Mouse (Mus musculus): ENCODE results near the gene Ypel4. TPM values are rescaled to one million over a fixed set of nuclear protein-coding genes. Genes with fewer than 3 reads are reported as not detected.
"Not testable (repeated sequence)": the region's sequence is repeated elsewhere in the genome, so short reads cannot be mapped to it uniquely, and the experiment has no call there.

The Ypel4 gene
- polyA plus RNA-seq, 1 experiment from 2014 or later: 6.2 TPM

DNA sequence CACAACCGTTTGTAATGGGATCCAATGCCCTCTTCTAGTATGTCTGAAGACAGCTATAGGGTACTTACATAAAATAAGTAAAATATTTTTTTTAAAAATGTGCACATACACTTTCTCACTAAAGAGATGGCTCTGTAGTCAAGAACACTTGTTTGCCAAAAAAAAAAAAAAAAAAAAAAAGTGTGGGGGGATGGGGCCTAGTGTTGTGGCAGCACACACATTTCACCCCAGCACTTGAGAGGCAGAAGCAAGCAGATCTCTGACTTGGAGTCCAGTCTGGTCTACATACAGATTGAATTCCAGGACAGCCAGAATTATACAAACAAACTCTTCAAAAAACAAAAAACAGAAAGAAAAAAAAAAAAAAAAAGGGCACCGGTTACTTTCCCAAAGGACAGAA is 13.1 kb upstream of the Ypel4 start:
- Histone ChIP-seq H3K4me1 (ENCODE audit: control insufficient read depth, insufficient read depth, low read length) (no peaks in the 10 kb centered on the region), H3K9ac (replicated peaks; ENCODE audit: low read length) (no peak overlapping the region), H3K27me3 (ENCODE audit: control insufficient read depth, insufficient read depth, low read length) (no peaks in the 10 kb centered on the region), H3K4me3 (ENCODE audit: low read depth, low read length) (no peak overlapping the region), H3K4me2 (ENCODE audit: low read depth, low read length) (no peak overlapping the region), H3K36me3 (replicated peaks; ENCODE audit: control insufficient read depth, insufficient read depth, low read depth, low read length) (peaks cover 4% of the 10 kb centered on the region), H3K27ac (replicated peaks; ENCODE audit: low read depth, low read length) (no peak overlapping the region), H3K9me3 (replicated peaks; ENCODE audit: control insufficient read depth, low read length) (no peaks in the 10 kb centered on the region)
- DNase-seq (ENCODE audit: low spot score) (no peak), ATAC-seq (replicated peaks; ENCODE audit: insufficient number of reproducible peaks, low FRiP score, low TSS enrichment, low read depth) (no peak)
- WGBS: 100% methylated on average over 2 of the region's 2 CpGs

DNA sequence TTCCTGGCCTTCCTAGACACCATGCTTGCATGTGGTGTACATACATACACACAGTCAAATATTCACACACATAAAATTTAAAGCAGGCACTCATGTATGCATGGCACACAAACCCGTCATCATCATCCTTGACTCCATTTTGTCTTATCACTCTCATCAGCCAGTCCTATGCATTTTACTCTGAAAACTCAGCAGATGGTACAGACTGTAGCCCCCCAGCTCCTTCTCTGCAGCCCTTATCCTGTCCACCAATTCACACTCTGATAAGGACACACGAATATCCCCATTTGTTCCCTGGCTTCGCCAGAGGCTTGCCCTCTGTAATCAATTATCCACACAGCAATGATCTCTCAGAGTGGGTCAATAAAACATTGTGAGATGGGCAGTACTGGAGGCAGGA is 12.7 kb upstream of the Ypel4 start:
- DNase-seq (ENCODE audit: low spot score) (no peak), ATAC-seq (replicated peaks; ENCODE audit: insufficient number of reproducible peaks, low FRiP score, low TSS enrichment, low read depth) (no peak)
- 77% methylated on average over 3 of the region's 3 CpGs for WGBS

DNA sequence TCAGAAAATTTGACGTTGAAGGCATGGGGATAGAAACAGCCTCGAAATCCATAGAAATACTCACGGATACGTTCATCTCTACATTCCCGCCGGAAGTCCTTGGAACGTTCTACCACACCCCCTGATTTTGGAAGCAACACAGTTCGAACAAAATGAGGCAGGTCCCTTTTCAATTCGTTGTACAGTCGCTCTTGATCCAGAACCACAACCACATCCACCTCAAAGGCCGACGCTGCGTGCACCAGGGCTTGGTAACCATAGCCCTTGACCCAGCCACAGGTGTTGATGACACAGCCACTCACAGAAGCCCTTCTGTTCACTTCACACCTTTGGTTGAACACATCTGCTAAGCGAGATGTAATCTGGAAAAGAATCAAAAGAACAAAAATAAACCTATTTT is 10.0 kb upstream of the Ypel4 start:
- no peak overlapping the region for H3K9ac ChIP-seq (replicated peaks; ENCODE audit: low read length)
- WGBS: 95% methylated on average over 14 of the region's 14 CpGs
- H3K27ac ChIP-seq (replicated peaks; ENCODE audit: low read depth, low read length): no peak overlapping the region
- no peak for DNase-seq (ENCODE audit: low spot score)
- no peak overlapping the region for H3K4me3 ChIP-seq (ENCODE audit: low read depth, low read length)
- no peaks in the 10 kb centered on the region for H3K27me3 ChIP-seq (ENCODE audit: control insufficient read depth, insufficient read depth, low read length)
- peaks cover 4% of the 10 kb centered on the region for H3K36me3 ChIP-seq (replicated peaks; ENCODE audit: control insufficient read depth, insufficient read depth, low read depth, low read length)
- ATAC-seq (replicated peaks; ENCODE audit: insufficient number of reproducible peaks, low FRiP score, low TSS enrichment, low read depth): no peak
- H3K4me1 ChIP-seq (ENCODE audit: control insufficient read depth, insufficient read depth, low read length): no peaks in the 10 kb centered on the region
- no peak overlapping the region for H3K4me2 ChIP-seq (ENCODE audit: low read depth, low read length)
- H3K9me3 ChIP-seq (replicated peaks; ENCODE audit: control insufficient read depth, low read length): no peaks in the 10 kb centered on the region

More for the DNA sequence above, 12.7 kb upstream of the Ypel4 start:
- peaks cover 4% of the 10 kb centered on the region for H3K36me3 ChIP-seq (replicated peaks; ENCODE audit: control insufficient read depth, insufficient read depth, low read depth, low read length)
- no peak overlapping the region for H3K9ac ChIP-seq (replicated peaks; ENCODE audit: low read length)
- H3K4me1 ChIP-seq (ENCODE audit: control insufficient read depth, insufficient read depth, low read length): no peaks in the 10 kb centered on the region
- H3K4me3 ChIP-seq (ENCODE audit: low read depth, low read length): no peak overlapping the region
- no peaks in the 10 kb centered on the region for H3K27me3 ChIP-seq (ENCODE audit: control insufficient read depth, insufficient read depth, low read length)
- no peaks in the 10 kb centered on the region for H3K9me3 ChIP-seq (replicated peaks; ENCODE audit: control insufficient read depth, low read length)
- no peak overlapping the region for H3K4me2 ChIP-seq (ENCODE audit: low read depth, low read length)
- H3K27ac ChIP-seq (replicated peaks; ENCODE audit: low read depth, low read length): no peak overlapping the region

DNA sequence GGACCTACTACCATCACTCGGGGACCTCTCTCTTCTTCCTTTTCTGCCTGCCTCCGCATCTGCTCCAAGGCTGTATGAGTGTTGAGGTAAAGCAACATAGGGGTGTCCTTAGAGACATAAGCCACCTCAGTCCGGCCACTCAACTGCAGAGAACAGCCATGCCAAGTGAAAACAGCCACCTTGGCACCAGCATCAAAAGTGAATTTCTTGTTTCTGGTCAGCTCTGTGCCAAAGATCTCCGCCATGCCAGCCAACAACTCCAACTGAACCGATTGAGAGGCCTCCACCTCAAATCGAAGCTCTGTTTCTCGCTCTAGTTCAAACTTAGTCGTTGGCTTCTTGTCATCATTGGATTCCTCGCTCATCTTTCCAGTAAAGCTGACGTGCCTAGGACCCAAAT is 8.1 kb upstream of the Ypel4 start:
- no peaks in the 10 kb centered on the region for H3K9me3 ChIP-seq (replicated peaks; ENCODE audit: control insufficient read depth, low read length)
- no peak overlapping the region; the same call in 1 of the 2 replicates for H3K4me3 ChIP-seq (ENCODE audit: low read depth, low read length)
- no peak overlapping the region for H3K9ac ChIP-seq (replicated peaks; ENCODE audit: low read length)
- peaks cover 4% of the 10 kb centered on the region for H3K36me3 ChIP-seq (replicated peaks; ENCODE audit: control insufficient read depth, insufficient read depth, low read depth, low read length)
- H3K27me3 ChIP-seq (ENCODE audit: control insufficient read depth, insufficient read depth, low read length): no peaks in the 10 kb centered on the region
- DNase-seq (ENCODE audit: low spot score): no peak
- no peak overlapping the region for H3K4me2 ChIP-seq (ENCODE audit: low read depth, low read length)
- ATAC-seq (replicated peaks; ENCODE audit: insufficient number of reproducible peaks, low FRiP score, low TSS enrichment, low read depth): no peak
- WGBS: 95% methylated on average over 10 of the region's 10 CpGs
- no peak overlapping the region for H3K27ac ChIP-seq (replicated peaks; ENCODE audit: low read depth, low read length)
- H3K4me1 ChIP-seq (ENCODE audit: control insufficient read depth, insufficient read depth, low read length): no peaks in the 10 kb centered on the region

DNA sequence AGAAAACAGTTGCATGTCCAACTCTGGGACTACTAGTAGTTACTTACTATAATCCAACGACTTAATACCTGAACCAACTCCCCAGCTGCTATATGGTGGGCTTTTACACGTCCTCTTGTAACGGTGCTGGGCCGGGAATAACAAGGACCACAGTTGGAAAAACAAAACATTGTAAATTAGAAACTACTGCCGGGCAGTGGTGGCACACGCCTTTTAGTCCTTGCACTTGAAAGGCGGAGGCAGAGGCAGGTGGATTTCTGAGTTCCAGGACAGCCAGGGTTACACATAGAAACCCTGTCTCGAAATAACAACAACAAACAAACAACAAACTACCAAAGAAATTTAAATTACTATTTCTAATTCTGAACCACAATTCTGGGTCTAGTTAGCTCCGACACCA is 7.1 kb upstream of the Ypel4 start:
- DNase-seq (ENCODE audit: low spot score) (no peak), ATAC-seq (replicated peaks; ENCODE audit: insufficient number of reproducible peaks, low FRiP score, low TSS enrichment, low read depth) (0 out of 2 replicates have a peak, but pooled peaks have one; percentile 7)
- peaks cover 4% of the 10 kb centered on the region for H3K36me3 ChIP-seq (replicated peaks; ENCODE audit: control insufficient read depth, insufficient read depth, low read depth, low read length)
- H3K4me1 ChIP-seq (ENCODE audit: control insufficient read depth, insufficient read depth, low read length): no peaks in the 10 kb centered on the region
- WGBS: 4% methylated on average over 9 of the region's 9 CpGs
- H3K4me2 ChIP-seq (ENCODE audit: low read depth, low read length): peak overlapping the region; percentile 76
- H3K9ac ChIP-seq (replicated peaks; ENCODE audit: low read length): peak overlapping the region; percentile 62
- peak overlapping the region; percentile 58 for H3K4me3 ChIP-seq (ENCODE audit: low read depth, low read length)
- no peaks in the 10 kb centered on the region for H3K9me3 ChIP-seq (replicated peaks; ENCODE audit: control insufficient read depth, low read length)
- no peak overlapping the region for H3K27ac ChIP-seq (replicated peaks; ENCODE audit: low read depth, low read length)
- H3K27me3 ChIP-seq (ENCODE audit: control insufficient read depth, insufficient read depth, low read length): no peaks in the 10 kb centered on the region

DNA sequence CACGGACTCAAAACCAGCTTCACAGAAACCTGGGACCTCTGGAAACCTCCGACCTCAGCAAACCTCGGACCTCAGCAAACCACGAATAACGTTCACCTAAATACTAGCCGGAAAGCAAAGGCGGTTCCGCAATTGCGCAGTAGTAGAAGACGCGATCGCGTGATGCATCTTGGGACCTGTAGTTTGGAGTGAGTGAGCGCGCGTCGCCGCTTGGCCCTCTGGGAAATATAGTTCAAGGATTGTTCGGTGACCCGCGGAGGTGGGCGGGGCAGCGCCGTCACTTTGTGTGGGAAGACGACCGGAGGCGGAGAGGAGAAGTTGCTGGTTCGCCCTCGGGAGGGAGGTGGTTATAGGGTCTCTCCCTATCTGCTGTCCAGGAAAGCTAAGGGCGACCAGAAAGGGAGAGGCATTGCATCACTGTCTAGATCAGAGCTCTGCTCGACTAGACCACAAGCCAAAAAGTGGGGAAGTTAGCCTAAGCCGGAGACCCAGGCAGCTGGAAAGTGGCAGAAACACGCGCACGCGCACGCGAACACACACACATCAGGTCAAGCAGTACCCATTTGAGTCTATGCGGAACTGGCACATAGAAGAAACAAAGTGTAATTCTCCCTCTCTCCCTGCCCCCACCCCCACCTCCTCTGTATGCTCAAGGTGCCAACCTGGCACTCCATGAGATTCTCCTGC is 6.5 kb upstream of the Ypel4 start, which contains the start of gene Clp1:
TSS of gene Clp1 (minus strand) at position 179 of the 687 bp plus-strand sequence.
- H3K4me3 ChIP-seq (ENCODE audit: low read depth, low read length): peak within 1 kb of the TSS; percentile 58
- H3K9me3 ChIP-seq (replicated peaks; ENCODE audit: control insufficient read depth, low read length): no peaks in the 10 kb centered on the region
- H3K9ac ChIP-seq (replicated peaks; ENCODE audit: low read length): peak within 1 kb of the TSS; percentile 62
- H3K27ac ChIP-seq (replicated peaks; ENCODE audit: low read depth, low read length): no peak within 1 kb of the TSS
- peaks cover 4% of the 10 kb centered on the region for H3K36me3 ChIP-seq (replicated peaks; ENCODE audit: control insufficient read depth, insufficient read depth, low read depth, low read length)
- ATAC-seq (replicated peaks; ENCODE audit: insufficient number of reproducible peaks, low FRiP score, low TSS enrichment, low read depth) (peak; percentile 94), DNase-seq (ENCODE audit: low spot score) (peak; percentile 99)
- H3K4me2 ChIP-seq (ENCODE audit: low read depth, low read length): peak within 1 kb of the TSS; percentile 76
- WGBS: under 1% methylated on average over 39 of the region's 39 CpGs
- H3K4me1 ChIP-seq (ENCODE audit: control insufficient read depth, insufficient read depth, low read length): no peaks in the 10 kb centered on the region
- H3K27me3 ChIP-seq (ENCODE audit: control insufficient read depth, insufficient read depth, low read length): no peaks in the 10 kb centered on the region

DNA sequence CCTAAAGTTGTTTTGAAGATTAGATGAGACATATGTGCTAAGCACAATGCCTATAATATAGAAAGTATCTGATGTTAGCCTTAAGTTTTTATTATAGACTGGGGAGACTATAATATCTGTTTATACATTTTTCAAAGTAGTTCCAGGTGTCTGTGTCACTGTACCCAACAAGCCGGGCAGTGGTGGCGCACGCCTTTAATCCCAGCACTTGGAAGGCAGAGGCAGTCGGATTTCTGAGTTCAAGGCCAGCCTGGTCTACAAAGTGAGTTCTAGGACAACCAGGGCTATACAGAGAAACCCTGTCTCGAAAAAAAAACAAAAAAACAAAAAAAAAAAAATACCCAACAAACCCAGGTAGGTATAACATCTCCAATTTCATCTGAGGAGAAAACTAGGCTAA is 5.7 kb upstream of the Ypel4 start:
- not testable (repeated sequence) for H3K4me3 ChIP-seq (ENCODE audit: low read depth, low read length); H3K4me1 ChIP-seq (ENCODE audit: control insufficient read depth, insufficient read depth, low read length); H3K27me3 ChIP-seq (ENCODE audit: control insufficient read depth, insufficient read depth, low read length); H3K27ac ChIP-seq (replicated peaks; ENCODE audit: low read depth, low read length); DNase-seq (ENCODE audit: low spot score); H3K9ac ChIP-seq (replicated peaks; ENCODE audit: low read length); H3K4me2 ChIP-seq (ENCODE audit: low read depth, low read length); ATAC-seq (replicated peaks; ENCODE audit: insufficient number of reproducible peaks, low FRiP score, low TSS enrichment, low read depth); H3K36me3 ChIP-seq (replicated peaks; ENCODE audit: control insufficient read depth, insufficient read depth, low read depth, low read length); H3K9me3 ChIP-seq (replicated peaks; ENCODE audit: control insufficient read depth, low read length)
- 76% methylated on average over 5 of the region's 5 CpGs for WGBS

DNA sequence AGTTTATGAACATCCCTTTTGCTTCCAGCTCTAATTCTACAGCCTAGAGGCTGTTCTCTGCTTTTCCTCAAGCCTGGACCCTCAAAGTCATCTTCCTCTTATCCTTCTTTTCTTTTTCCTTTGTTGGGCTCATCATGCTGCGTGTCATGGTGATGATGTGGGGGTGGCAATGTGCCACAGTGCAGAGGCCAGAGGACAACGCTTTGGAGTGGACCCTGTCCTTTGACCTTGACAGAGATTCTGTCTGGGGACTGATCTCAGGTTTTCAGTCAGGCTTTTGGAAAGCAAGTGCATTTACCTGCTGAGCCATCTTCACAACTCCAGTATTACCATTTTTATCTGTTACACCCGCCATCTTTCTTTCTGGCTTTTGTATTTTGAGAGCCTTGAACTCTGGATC is 2.7 kb upstream of the Ypel4 start:
- Histone ChIP-seq H3K4me2 (ENCODE audit: low read depth, low read length) (no peak overlapping the region), H3K4me3 (ENCODE audit: low read depth, low read length) (no peak overlapping the region), H3K36me3 (replicated peaks; ENCODE audit: control insufficient read depth, insufficient read depth, low read depth, low read length) (no peaks in the 10 kb centered on the region), H3K9ac (replicated peaks; ENCODE audit: low read length) (no peak overlapping the region), H3K9me3 (replicated peaks; ENCODE audit: control insufficient read depth, low read length) (no peaks in the 10 kb centered on the region), H3K27ac (replicated peaks; ENCODE audit: low read depth, low read length) (no peak overlapping the region), H3K4me1 (ENCODE audit: control insufficient read depth, insufficient read depth, low read length) (no peaks in the 10 kb centered on the region; the same call in 1 of the 2 replicates), H3K27me3 (ENCODE audit: control insufficient read depth, insufficient read depth, low read length) (no peaks in the 10 kb centered on the region)
- DNase-seq (ENCODE audit: low spot score): no peak
- no peak for ATAC-seq (replicated peaks; ENCODE audit: insufficient number of reproducible peaks, low FRiP score, low TSS enrichment, low read depth)
- 83% methylated on average over 3 of the region's 3 CpGs for WGBS

Data from embryonic facial prominence, embryonic 11.5 days (tissue).